Mouse (Mus musculus) embryonic facial prominence, embryonic 13.5 days (tissue): ENCODE results near the gene Zfp768. TPM values are rescaled to one million over a fixed set of nuclear protein-coding genes. Genes with fewer than 3 reads are reported as not detected.

Experiments
- polyA plus RNA-seq: library from polyadenylated mRNA; unstranded; fragments of >200 nt; fragmentation: Nextera tagmentation; extraction: Ambion mirVana; gene quantifications from 2 replicates; pipeline ENCODE4 v1.2.1, GENCODE M21; 2015

Zfp768 gene
- polyA plus RNA-seq, 1 experiment from 2014 or later = 18.1 TPM

Other genes with a start within 250 kb of the Zfp768 start
- 1.1 and 1.2 TPM in 2 replicates for gene Qprt, start 223.4 kb downstream of the Zfp768 start, polyA plus RNA-seq
- gene Spn, start 207.8 kb downstream of the Zfp768 start, polyA plus RNA-seq = 0.15 and 0.25 TPM in 2 replicates
- 68.3 and 73.3 TPM in 2 replicates for gene Cd2bp2, start 149.5 kb downstream of the Zfp768 start, polyA plus RNA-seq
- gene Tbc1d10b, start 137.1 kb downstream of the Zfp768 start, polyA plus RNA-seq = 30.4 and 32.0 TPM in 2 replicates
- 34.1 and 41.1 TPM in 2 replicates for gene Mylpf, start 136.7 kb downstream of the Zfp768 start, polyA plus RNA-seq
- gene Zfp553, start 112.5 kb downstream of the Zfp768 start, polyA plus RNA-seq = 53.7 and 55.0 TPM in 2 replicates
- gene Sept1, start 112.5 kb downstream of the Zfp768 start, polyA plus RNA-seq = 26.9 and 29.6 TPM in 2 replicates
- 78.2 and 83.9 TPM in 2 replicates for gene Zfp771, start 101.3 kb downstream of the Zfp768 start, polyA plus RNA-seq
- gene Dctpp1, start 84.9 kb downstream of the Zfp768 start, polyA plus RNA-seq = 156 and 206 TPM in 2 replicates
- gene Sephs2, start 71.5 kb downstream of the Zfp768 start, polyA plus RNA-seq = 63.4 and 64.1 TPM in 2 replicates
- gene Itgal, start 49.3 kb downstream of the Zfp768 start, polyA plus RNA-seq = 0.52 and 1.1 TPM in 2 replicates
- 9.4 and 10.5 TPM in 2 replicates for gene Zfp747, start 30.5 kb upstream of the Zfp768 start, polyA plus RNA-seq
- gene 9130019O22Rik, start 41.6 kb upstream of the Zfp768 start, polyA plus RNA-seq = 5.6 and 5.9 TPM in 2 replicates
- gene E430018J23Rik, start 48.0 kb upstream of the Zfp768 start, polyA plus RNA-seq = 6.4 and 7.2 TPM in 2 replicates
- gene Zfp764, start 61.2 kb upstream of the Zfp768 start, polyA plus RNA-seq = 7.7 and 8.2 TPM in 2 replicates
- gene Zfp688, start 76.5 kb upstream of the Zfp768 start, polyA plus RNA-seq = 25.6 and 29.3 TPM in 2 replicates
- gene Zfp689, start 103.6 kb upstream of the Zfp768 start, polyA plus RNA-seq = 11.8 and 13.1 TPM in 2 replicates
- 46.0 and 48.3 TPM in 2 replicates for gene Prr14, start 114.0 kb upstream of the Zfp768 start, polyA plus RNA-seq
- 12.2 and 15.3 TPM in 2 replicates for gene Fbrs, start 133.6 kb upstream of the Zfp768 start, polyA plus RNA-seq
- 52.1 and 55.6 TPM in 2 replicates for gene Srcap, start 166.4 kb upstream of the Zfp768 start, polyA plus RNA-seq
- 18.6 and 19.0 TPM in 2 replicates for gene Gm42715, start 174.0 kb upstream of the Zfp768 start, polyA plus RNA-seq
- gene Tmem265, start 215.8 kb upstream of the Zfp768 start, polyA plus RNA-seq = 7.0 and 8.1 TPM in 2 replicates
- 39.7 and 40.6 TPM in 2 replicates for gene Phkg2, start 227.8 kb upstream of the Zfp768 start, polyA plus RNA-seq
- 8.8 and 12.1 TPM in 2 replicates for gene Ccdc189, start 243.0 kb upstream of the Zfp768 start, polyA plus RNA-seq
- gene Rnf40, start 243.2 kb upstream of the Zfp768 start, polyA plus RNA-seq = 51.2 and 58.1 TPM in 2 replicates